Mouse (Mus musculus) kidney, adult 2 months (tissue): ENCODE data around the gene Acap2. TPM values are rescaled to one million over a fixed set of nuclear protein-coding genes. Genes with fewer than 3 reads are reported as not detected.

Experiments used
- DNase-seq: peaks from one replicate; pipeline ENCODE4 v3.0.0; 2021
- H3K27ac ChIP-seq: fragments of 200-500 bp; 2 replicates; pipeline ENCODE4 v1.5.1; 2012; ENCODE audit warnings: low read depth, low read length, control low read depth, inconsistent platforms; ENCODE audit not compliant: insufficient read depth
- H3K27me3 ChIP-seq: fragments of 200-500 bp; replicated peaks from 2 replicates; pipeline ENCODE4 v1.6.1; 2012; ENCODE audit warnings: mild to moderate bottlenecking, moderate library complexity, low read length, inconsistent platforms; ENCODE audit not compliant: control insufficient read depth, insufficient read depth
- H3K36me3 ChIP-seq: fragments of 200-500 bp; 2 replicates; pipeline ENCODE4 v1.6.1; 2012; ENCODE audit warnings: mild to moderate bottlenecking, moderate library complexity, low read length, inconsistent platforms; ENCODE audit not compliant: control insufficient read depth, insufficient read depth
- H3K4me1 ChIP-seq: fragments of 200-500 bp; 2 replicates; pipeline ENCODE4 v1.6.1; 2011; ENCODE audit warnings: low read length; ENCODE audit not compliant: control insufficient read depth, insufficient read depth
- H3K4me3 ChIP-seq: fragments of 200-500 bp; 2 replicates; pipeline ENCODE4 v1.5.1; 2011; ENCODE audit warnings: mild to moderate bottlenecking, low read depth, low read length, control low read depth; ENCODE audit not compliant: insufficient read depth
- CTCF ChIP-seq: fragments of 200-500 bp; conservative IDR thresholded peaks from 2 replicates; pipeline ENCODE4 v1.5.1; 2011; ENCODE audit warnings: low read depth, mild to moderate bottlenecking, control low read depth, low read length, moderate library complexity, mixed read lengths; ENCODE audit not compliant: insufficient read depth, insufficient read length
- POLR2A ChIP-seq: fragments of 200-500 bp; IDR thresholded peaks from one replicate; pipeline ENCODE4 v1.6.1; 2011; ENCODE audit warnings: low read depth, low read length, control low read depth
- WGBS: fragments of 180-500 bp; shearing (Covaris S2); methylation state at CpG from one replicate; pipeline ENCODE4 v1.1.7; 2018; 5-methylcytosine and 5-hydroxymethylcytosine counted together
- polyA plus RNA-seq: library from polyadenylated mRNA; depleted of rRNA; stranded (reverse); fragments of >200 nt; gene quantifications from 2 replicates; pipeline ENCODE4 v1.2.3, GENCODE M21; 2012; rRNA removed

Gene Acap2
- polyA plus RNA-seq, result 7.7 and 8.6 TPM in 2 replicates

DNA sequence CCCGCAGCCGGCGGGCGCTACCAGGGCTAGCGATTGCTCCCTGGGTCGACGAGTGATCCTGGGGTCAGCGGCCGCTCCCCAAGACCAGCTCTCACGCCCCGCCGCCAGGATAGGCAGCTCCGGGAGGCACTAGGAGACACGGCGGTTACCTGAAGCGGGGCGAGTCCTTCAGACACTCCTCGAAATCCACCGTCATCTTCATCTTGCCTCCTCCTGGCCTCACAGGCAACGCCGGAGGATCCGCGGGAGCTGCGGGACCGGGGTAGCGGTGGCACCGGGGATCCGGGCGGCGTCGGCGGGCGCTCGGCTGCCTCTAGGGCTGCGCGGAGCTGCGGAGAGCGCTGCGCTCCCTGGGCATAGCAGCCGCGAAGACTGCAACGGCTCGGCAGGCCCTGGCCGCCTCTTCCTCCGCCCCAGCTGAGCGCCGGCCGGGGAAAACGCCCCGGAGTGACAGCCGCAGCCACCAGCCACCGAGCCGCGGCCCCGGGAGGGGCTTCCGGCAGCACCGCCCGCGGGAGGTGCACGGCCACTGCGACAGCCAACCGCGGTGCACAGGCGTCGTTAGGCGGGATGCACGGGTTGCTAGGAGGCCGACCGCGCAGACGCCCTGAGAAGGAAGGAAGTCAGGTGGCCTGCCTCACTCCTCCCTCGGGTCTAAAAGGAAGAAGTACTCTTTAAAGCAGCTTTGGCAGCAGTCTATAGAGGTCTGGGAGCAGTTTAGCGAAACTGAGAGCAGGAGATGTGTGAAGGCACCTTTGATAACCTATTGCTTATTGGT, at the start of gene Acap2:
Acap2 (minus strand) TSS at position 456 of the 778 bp plus-strand sequence.
- Histone ChIP-seq H3K27me3 (no peaks in the 10 kb centered on the region), H3K36me3 (no peaks in the 10 kb centered on the region), H3K4me1 (peaks cover 10% of the 10 kb centered on the region; the same call in 1 of the 2 replicates), H3K27ac (peak within 1 kb of the TSS; percentile 51), H3K4me3 (peak within 1 kb of the TSS; percentile 95)
- TF ChIP-seq CTCF, result no peak
- TF ChIP-seq POLR2A, result peak; percentile 87
- under 1% methylated on average over 73 of the region's 73 CpGs for WGBS
- DNase-seq, result peak; percentile 99

GRCm38 (mm10) chr16:31249401-31249800, 48.4 kb upstream of the Acap2 start:
- Histone ChIP-seq H3K27ac (no peak overlapping the region), H3K36me3 (no peaks in the 10 kb centered on the region; the same call in 1 of the 2 replicates), H3K27me3 (no peaks in the 10 kb centered on the region; the same call in 1 of the 2 replicates), H3K4me3 (no peak overlapping the region), H3K4me1 (no peaks in the 10 kb centered on the region)
- TF ChIP-seq POLR2A (no peak), CTCF (no peak)
- 75% methylated on average over 3 of the region's 3 CpGs for WGBS
- DNase-seq, result no peak

GRCm38 (mm10) chr16:31248717-31249116, 47.7 kb upstream of the Acap2 start:
- H3K4me3 ChIP-seq, result no peak overlapping the region
- H3K27me3 ChIP-seq, result no peaks in the 10 kb centered on the region; the same call in 1 of the 2 replicates
- no peaks in the 10 kb centered on the region for H3K4me1 ChIP-seq
- WGBS, result 91% methylated on average over 13 of the region's 13 CpGs
- no peak overlapping the region for H3K27ac ChIP-seq
- H3K36me3 ChIP-seq, result no peaks in the 10 kb centered on the region; the same call in 1 of the 2 replicates
- no peak for TF ChIP-seq CTCF
- TF ChIP-seq POLR2A, result no peak
- no peak for DNase-seq

GRCm38 (mm10) chr16:31247442-31247841, 46.4 kb upstream of the Acap2 start:
- no peak overlapping the region for H3K4me3 ChIP-seq
- TF ChIP-seq CTCF (no peak), POLR2A (no peak)
- 64% methylated on average over 7 of the region's 7 CpGs for WGBS
- H3K27me3 ChIP-seq, result no peaks in the 10 kb centered on the region; the same call in 1 of the 2 replicates
- H3K36me3 ChIP-seq, result no peaks in the 10 kb centered on the region; the same call in 1 of the 2 replicates
- H3K4me1 ChIP-seq, result no peaks in the 10 kb centered on the region
- H3K27ac ChIP-seq, result no peak overlapping the region
- no peak for DNase-seq

- Histone ChIP-seq H3K27ac (no peak overlapping the region), H3K27me3 (no peaks in the 10 kb centered on the region), H3K36me3 (no peaks in the 10 kb centered on the region), H3K4me3 (no peak overlapping the region), H3K4me1 (no peaks in the 10 kb centered on the region)
- WGBS, result 79% methylated on average over 3 of the region's 3 CpGs
- TF ChIP-seq CTCF (no peak), POLR2A (no peak)
- DNase-seq, result no peak
Observed at GRCm38 (mm10) chr16:31244053-31244452, 43.0 kb upstream of the Acap2 start.

GRCm38 (mm10) chr16:31241433-31241832, 40.4 kb upstream of the Acap2 start:
- TF ChIP-seq CTCF, result no peak
- TF ChIP-seq POLR2A, result no peak
- no peaks in the 10 kb centered on the region for H3K4me1 ChIP-seq
- no peak overlapping the region for H3K27ac ChIP-seq
- H3K36me3 ChIP-seq, result no peaks in the 10 kb centered on the region
- no peak for DNase-seq
- WGBS, result 83% methylated on average over 9 of the region's 9 CpGs
- H3K4me3 ChIP-seq, result no peak overlapping the region
- H3K27me3 ChIP-seq, result no peaks in the 10 kb centered on the region

- H3K27ac ChIP-seq, result no peak overlapping the region
- H3K4me1 ChIP-seq, result no peaks in the 10 kb centered on the region
- no peak for TF ChIP-seq POLR2A
- TF ChIP-seq CTCF, result no peak
- no peaks in the 10 kb centered on the region for H3K27me3 ChIP-seq
- WGBS, result 89% methylated on average over 8 of the region's 8 CpGs
- H3K4me3 ChIP-seq, result no peak overlapping the region
- DNase-seq, result no peak
- no peaks in the 10 kb centered on the region for H3K36me3 ChIP-seq
Observed at GRCm38 (mm10) chr16:31240569-31240968, 39.5 kb upstream of the Acap2 start.
